Mouse (Mus musculus) forebrain, embryonic 10.5 days (tissue): Measurements from ENCODE around the gene Brca2. TPM values are rescaled to one million over a fixed set of nuclear protein-coding genes. Genes with fewer than 3 reads are reported as not detected.

Source experiments
- DNase-seq: peaks from one replicate; pipeline ENCODE4 v3.0.0-alpha.2; 2017; ENCODE audit warnings: low spot score; ENCODE audit errors: extremely low spot score
- H3K27ac ChIP-seq: fragments of 300-500 bp; sonication (generic); 2 replicates; pipeline ENCODE4 v1.5.1; 2016; ENCODE audit warnings: mild to moderate bottlenecking
- H3K27me3 ChIP-seq: fragments of 300-500 bp; sonication (generic); 2 replicates; pipeline ENCODE4 v1.6.1; 2016; ENCODE audit warnings: mild to moderate bottlenecking; ENCODE audit not compliant: poor library complexity, severe bottlenecking
- H3K36me3 ChIP-seq: fragments of 300-500 bp; sonication (generic); replicated peaks from 2 replicates; pipeline ENCODE4 v1.6.1; 2016; ENCODE audit warnings: mild to moderate bottlenecking, moderate library complexity
- H3K4me1 ChIP-seq: fragments of 300-500 bp; sonication (generic); 2 replicates; pipeline ENCODE4 v1.6.1; 2016
- H3K4me3 ChIP-seq: fragments of 300-500 bp; sonication (generic); 2 replicates; pipeline ENCODE4 v1.5.1; 2016; ENCODE audit warnings: mild to moderate bottlenecking, moderate library complexity
- H3K9me3 ChIP-seq: fragments of 300-500 bp; sonication (generic); 2 replicates; pipeline ENCODE4 v1.6.1; 2016; ENCODE audit warnings: mild to moderate bottlenecking, moderate library complexity
- WGBS: fragments of 180-500 bp; shearing (Covaris S2); methylation state at CpG from one replicate; pipeline ENCODE4 v1.1.7; 2016; 5-methylcytosine and 5-hydroxymethylcytosine counted together
- polyA plus RNA-seq: library from polyadenylated mRNA; unstranded; fragments of >200 nt; fragmentation: Nextera tagmentation; extraction: Ambion mirVana; gene quantifications from 2 replicates; pipeline ENCODE4 v1.2.1, GENCODE M21; 2016

The Brca2 gene
- polyA plus RNA-seq, 1 experiment from 2014 or later, result 44.0 TPM

DNA sequence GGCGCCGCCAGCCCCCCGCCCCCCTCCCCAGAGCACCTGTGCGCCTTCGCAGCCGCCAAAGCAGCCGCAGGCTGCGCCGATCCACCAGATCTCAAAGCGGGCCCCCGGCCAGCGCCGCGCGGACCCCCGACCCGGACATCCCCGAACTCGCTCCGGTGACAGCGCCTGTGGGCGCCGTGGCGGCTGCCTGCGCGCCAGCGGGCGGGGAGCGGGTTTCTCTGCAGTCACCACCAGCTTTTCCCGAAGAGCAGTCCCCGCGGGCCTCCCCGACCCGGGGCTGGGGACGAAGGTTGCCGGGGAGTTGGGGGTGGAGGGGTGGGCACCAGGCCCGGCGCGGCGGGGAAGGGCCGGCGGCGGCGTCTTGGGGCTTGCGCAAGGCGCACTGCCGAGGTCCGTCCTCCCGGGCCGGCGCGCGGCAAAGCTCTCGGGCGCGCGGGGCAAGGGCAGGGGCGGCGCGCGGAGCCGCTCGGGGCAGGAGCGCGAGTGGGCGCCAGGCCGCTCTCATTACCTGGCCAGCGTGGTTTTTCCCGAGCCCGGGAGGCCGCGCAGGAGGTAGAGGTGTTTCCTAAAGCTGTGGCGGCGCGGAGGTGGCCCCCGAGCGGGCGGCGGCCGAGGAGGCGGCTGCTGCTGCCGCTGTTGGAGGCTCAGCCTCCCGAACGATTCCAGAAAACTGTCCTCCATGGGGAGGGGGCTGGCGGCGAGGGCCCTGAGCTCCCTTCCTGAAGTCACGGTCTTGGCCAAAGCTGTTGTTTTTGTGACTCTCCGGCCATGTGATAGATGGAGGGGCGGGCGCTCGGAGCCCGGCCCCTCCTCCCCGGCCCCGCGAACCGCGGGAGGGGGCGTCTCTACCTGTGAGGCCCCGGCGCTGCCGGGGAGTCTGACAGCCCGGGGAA, 71.6 kb downstream of the Brca2 start:
- Histone ChIP-seq H3K27ac (peak overlapping the region; percentile 71), H3K36me3 (no peaks in the 10 kb centered on the region), H3K4me1 (peaks cover 32% of the 10 kb centered on the region), H3K9me3 (no peaks in the 10 kb centered on the region), H3K27me3 (peaks cover 60% of the 10 kb centered on the region), H3K4me3 (peak overlapping the region; percentile 79)
- under 1% methylated on average over 102 of the region's 102 CpGs for WGBS
- peak; percentile 39 for DNase-seq

DNA sequence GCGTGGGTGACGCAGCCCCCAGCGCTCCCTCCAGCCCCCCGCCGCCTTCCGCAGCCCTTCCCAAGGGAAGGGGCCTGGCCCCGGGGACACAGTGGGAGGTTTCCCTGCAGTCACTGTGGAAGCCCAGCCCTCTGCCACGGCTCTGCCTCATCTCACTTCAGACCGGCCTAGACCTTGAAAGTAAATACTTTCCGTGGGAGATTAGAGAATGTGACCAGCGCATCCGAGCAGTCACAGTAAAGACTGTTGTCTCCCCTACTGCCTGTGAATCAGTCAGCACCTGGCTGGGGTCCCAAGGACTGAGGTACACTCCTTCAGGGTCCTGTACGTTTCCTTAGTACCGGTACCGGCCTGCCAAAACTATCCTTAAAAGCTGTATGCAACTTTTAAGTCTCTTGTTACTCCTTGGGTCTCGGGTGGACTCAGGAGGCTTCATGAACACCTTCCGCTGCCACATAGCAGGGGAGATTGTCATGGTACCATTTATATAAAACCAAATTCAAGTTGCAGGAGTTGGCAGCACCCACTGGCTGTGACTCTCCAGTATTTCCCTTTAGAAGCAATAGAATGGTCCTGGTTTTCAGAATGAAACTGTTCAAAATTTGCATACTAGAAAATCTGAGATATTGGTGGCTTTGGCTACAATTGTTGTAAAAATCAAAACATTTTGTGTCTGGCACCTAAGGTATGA, 72.4 kb downstream of the Brca2 start:
- peak overlapping the region; percentile 71 for H3K27ac ChIP-seq
- WGBS, result 6% methylated on average over 17 of the region's 17 CpGs

DNA sequence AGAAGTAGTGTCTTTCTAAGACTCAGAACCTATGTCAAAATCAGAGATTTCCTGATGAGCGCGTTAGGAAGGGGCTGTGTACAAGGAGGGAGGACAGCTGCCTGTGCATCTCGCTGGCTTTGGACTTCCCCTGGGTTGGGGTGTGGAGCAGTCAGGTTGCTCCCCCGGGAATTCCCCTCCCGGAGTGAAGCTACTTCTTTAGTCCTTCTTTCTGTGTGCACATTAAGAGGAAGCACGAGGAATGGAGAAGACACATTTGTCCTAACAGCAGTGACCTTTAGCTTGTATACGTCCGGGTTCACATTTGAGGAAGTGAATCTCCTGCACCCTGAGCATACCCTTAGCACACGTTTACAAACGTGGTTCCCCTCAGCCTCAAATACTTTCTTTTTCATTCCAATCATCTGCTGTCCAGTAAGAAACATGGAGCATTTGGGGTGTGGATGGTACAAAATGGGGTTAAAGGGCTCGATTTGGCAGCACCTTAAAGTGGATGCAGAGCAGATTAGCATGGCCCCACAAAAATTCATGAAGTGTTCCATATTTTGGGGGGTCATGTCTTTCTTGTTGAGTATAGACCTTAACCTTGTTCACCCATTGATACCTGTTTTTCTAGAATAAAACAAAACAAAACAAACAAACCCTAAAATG, 73.1 kb downstream of the Brca2 start:
- Histone ChIP-seq H3K27ac (no peak overlapping the region), H3K9me3 (no peaks in the 10 kb centered on the region), H3K4me1 (peaks cover 44% of the 10 kb centered on the region), H3K27me3 (peaks cover 60% of the 10 kb centered on the region), H3K4me3 (no peak overlapping the region), H3K36me3 (no peaks in the 10 kb centered on the region)
- no peak for DNase-seq
- 48% methylated on average over 11 of the region's 11 CpGs for WGBS

More for the DNA sequence above, 72.4 kb downstream of the Brca2 start:
- no peaks in the 10 kb centered on the region for H3K9me3 ChIP-seq
- H3K36me3 ChIP-seq, result no peaks in the 10 kb centered on the region
- peaks cover 60% of the 10 kb centered on the region for H3K27me3 ChIP-seq
- no peak for DNase-seq
- H3K4me1 ChIP-seq, result peaks cover 37% of the 10 kb centered on the region
- peak overlapping the region; percentile 79 for H3K4me3 ChIP-seq

DNA sequence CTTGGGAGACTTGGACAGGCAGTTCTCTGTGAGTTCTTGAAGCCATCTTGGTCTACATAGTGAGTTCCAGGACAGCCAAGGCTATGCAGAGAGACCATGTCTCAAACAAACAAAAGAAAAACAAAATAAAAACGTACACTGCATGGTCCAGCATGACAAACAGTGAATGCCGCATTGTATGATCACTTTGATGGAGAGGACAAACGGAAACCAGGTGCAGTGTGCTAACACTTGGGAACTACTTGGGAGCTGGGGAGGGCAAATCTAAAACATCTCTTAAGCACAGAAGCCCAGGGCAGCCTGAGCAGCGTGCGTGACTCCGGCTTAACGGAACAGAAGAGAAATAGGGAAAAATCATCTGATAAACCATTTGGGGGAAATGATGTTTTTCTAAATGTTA, 74.7 kb downstream of the Brca2 start, which contains the start of gene N4bp2l1:
N4bp2l1 (minus strand) TSS at position 101 of the 400 bp plus-strand sequence.
- peaks cover 57% of the 10 kb centered on the region for H3K4me1 ChIP-seq

DNA sequence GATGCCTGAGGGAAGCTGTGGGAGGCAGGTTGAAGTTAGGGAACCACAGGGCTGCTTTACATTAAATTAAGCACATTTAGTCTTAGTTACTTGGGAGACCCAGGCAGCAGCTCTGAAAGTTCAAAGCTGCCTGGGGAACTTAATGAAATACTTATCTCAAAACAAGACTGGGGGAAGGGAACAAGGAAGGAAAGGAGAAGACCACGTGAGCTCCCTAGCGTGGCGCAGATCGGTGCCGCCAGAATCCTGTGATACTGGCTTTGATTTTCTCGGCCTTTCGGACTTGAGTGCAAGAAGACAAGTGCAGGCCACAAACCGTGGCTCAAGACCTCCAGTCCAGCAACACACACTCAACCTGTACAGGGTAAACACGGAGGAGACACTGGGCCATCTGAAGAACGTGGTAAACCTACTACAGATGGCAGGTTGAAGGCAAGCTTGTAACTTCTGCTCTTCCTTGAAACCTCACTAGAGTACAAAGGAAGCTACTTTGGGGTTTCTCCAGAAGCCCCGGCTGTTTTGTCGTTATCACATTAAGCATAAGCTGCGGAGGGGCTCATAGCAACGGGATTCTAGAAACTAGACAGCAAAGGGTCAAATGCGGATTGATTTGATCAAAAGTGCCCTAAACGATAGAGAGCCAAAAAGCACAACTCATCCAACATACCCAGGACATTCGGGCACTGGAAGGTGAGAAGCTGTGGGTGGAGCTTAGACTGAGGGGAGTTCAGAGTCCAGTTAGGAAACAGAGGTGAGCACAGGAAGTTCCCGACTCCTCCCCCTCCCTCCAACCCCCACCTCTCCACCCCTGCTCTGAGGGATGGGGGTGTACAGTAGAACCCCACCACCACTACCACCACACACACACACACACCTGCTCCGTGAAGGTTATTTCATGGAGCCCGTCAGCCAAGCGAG, 76.0 kb downstream of the Brca2 start:
- no peak for DNase-seq
- Histone ChIP-seq H3K4me1 (peaks cover 51% of the 10 kb centered on the region), H3K9me3 (no peaks in the 10 kb centered on the region), H3K36me3 (no peaks in the 10 kb centered on the region), H3K27ac (no peak overlapping the region), H3K4me3 (no peak overlapping the region), H3K27me3 (peaks cover 43% of the 10 kb centered on the region)
- 69% methylated on average over 21 of the region's 21 CpGs for WGBS

More for the DNA sequence above, 74.7 kb downstream of the Brca2 start, which contains the start of gene N4bp2l1:
- peaks cover 56% of the 10 kb centered on the region for H3K27me3 ChIP-seq
- H3K9me3 ChIP-seq, result no peaks in the 10 kb centered on the region
- H3K27ac ChIP-seq, result no peak within 1 kb of the TSS
- DNase-seq, result no peak
- no peak within 1 kb of the TSS for H3K4me3 ChIP-seq
- H3K36me3 ChIP-seq, result no peaks in the 10 kb centered on the region
- WGBS, result 83% methylated on average over 7 of the region's 7 CpGs

- Histone ChIP-seq H3K9me3 (no peaks in the 10 kb centered on the region), H3K4me3 (no peak overlapping the region), H3K4me1 (peaks cover 42% of the 10 kb centered on the region), H3K36me3 (no peaks in the 10 kb centered on the region), H3K27me3 (peaks cover 31% of the 10 kb centered on the region), H3K27ac (0 out of 2 replicates have a peak overlapping the region, but pooled peaks have one; percentile 16)
- 68% methylated on average over 13 of the region's 13 CpGs for WGBS
- DNase-seq, result no peak
Measured at GRCm38 (mm10) chr5:150599301-150600294, 77.2 kb downstream of the Brca2 start.

- H3K36me3 ChIP-seq, result no peaks in the 10 kb centered on the region
- no peak overlapping the region for H3K4me3 ChIP-seq
- H3K27me3 ChIP-seq, result peaks cover 19% of the 10 kb centered on the region
- H3K9me3 ChIP-seq, result no peaks in the 10 kb centered on the region
- 87% methylated on average over 20 of the region's 20 CpGs for WGBS
- H3K4me1 ChIP-seq, result peaks cover 34% of the 10 kb centered on the region
- 0 out of 2 replicates have a peak overlapping the region, but pooled peaks have one; percentile 16 for H3K27ac ChIP-seq
- DNase-seq, result no peak
Measured at GRCm38 (mm10) chr5:150600554-150601440, 78.4 kb downstream of the Brca2 start.

- Histone ChIP-seq H3K27ac (no peak overlapping the region), H3K36me3 (peaks cover 5% of the 10 kb centered on the region; the same call in 1 of the 2 replicates), H3K27me3 (peaks cover 11% of the 10 kb centered on the region), H3K4me3 (no peak overlapping the region), H3K4me1 (peaks cover 34% of the 10 kb centered on the region), H3K9me3 (no peaks in the 10 kb centered on the region)
- WGBS, result 90% methylated on average over 14 of the region's 14 CpGs
- DNase-seq, result no peak
Measured at GRCm38 (mm10) chr5:150601441-150602230, 79.2 kb downstream of the Brca2 start.

DNA sequence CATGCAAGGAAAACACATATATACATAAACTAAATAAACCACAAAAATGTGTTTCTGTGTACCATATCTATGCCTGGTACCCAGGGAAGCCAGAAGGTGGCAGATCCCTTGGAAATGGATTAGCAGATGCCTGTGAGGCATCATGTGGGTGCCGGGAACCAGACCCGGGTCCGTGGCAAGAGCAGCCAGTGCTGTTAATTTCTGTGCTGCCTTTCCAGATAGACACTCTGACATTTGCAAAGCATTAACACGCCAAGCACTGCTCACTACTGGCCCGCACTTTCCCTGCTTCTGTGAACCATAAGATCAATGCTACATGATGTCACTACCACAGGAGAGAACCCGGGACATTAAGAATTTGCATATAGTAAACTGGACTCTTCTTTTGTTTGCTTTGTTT, 83.7 kb downstream of the Brca2 start:
- Histone ChIP-seq H3K36me3 (peaks cover 12% of the 10 kb centered on the region), H3K9me3 (no peaks in the 10 kb centered on the region), H3K4me3 (no peak overlapping the region), H3K4me1 (peaks cover 7% of the 10 kb centered on the region; the same call in 1 of the 2 replicates), H3K27ac (no peak overlapping the region), H3K27me3 (no peaks in the 10 kb centered on the region)
- WGBS, result 95% methylated on average over 6 of the region's 6 CpGs
- DNase-seq, result no peak

- Histone ChIP-seq H3K4me1 (no peaks in the 10 kb centered on the region), H3K36me3 (peaks cover 12% of the 10 kb centered on the region), H3K27ac (no peak overlapping the region), H3K27me3 (no peaks in the 10 kb centered on the region), H3K4me3 (no peak overlapping the region), H3K9me3 (no peaks in the 10 kb centered on the region)
- 93% methylated on average over 8 of the region's 8 CpGs for WGBS
- no peak for DNase-seq
Measured at GRCm38 (mm10) chr5:150607631-150608030, 85.2 kb downstream of the Brca2 start.
